Mouse (Mus musculus) midbrain, embryonic 14.5 days (tissue): Measurements from ENCODE around the gene Clip2. TPM values are rescaled to one million over a fixed set of nuclear protein-coding genes. Genes with fewer than 3 reads are reported as not detected.

ENCODE experiments used
- ATAC-seq: fragments of 200-750 bp; cut with Nextera tagmentation; 2 replicates; pipeline ENCODE4 v1.8.0; 2017; ENCODE audit warnings: moderate number of reproducible peaks, moderate library complexity; ENCODE audit not compliant: low FRiP score, low TSS enrichment
- DNase-seq: peaks from one replicate; pipeline ENCODE4 v3.0.0-alpha.2; 2015
- H3K27ac ChIP-seq: fragments of 300-500 bp; sonication (generic); replicated peaks from 2 replicates; pipeline ENCODE4 v1.5.1; 2014; ENCODE audit warnings: mild to moderate bottlenecking, low read depth, low read length, moderate library complexity
- H3K27me3 ChIP-seq: fragments of 300-500 bp; sonication (generic); 2 replicates; pipeline ENCODE4 v1.6.1; 2014; ENCODE audit warnings: low read length, control low read depth, mixed read lengths; ENCODE audit not compliant: control insufficient read depth, insufficient read depth
- H3K36me3 ChIP-seq: fragments of 300-500 bp; sonication (generic); 2 replicates; pipeline ENCODE4 v1.6.1; 2014; ENCODE audit warnings: low read length, control low read depth; ENCODE audit not compliant: control insufficient read depth, insufficient read depth
- H3K4me1 ChIP-seq: fragments of 300-500 bp; sonication (generic); 2 replicates; pipeline ENCODE4 v1.6.1; 2014; ENCODE audit warnings: mild to moderate bottlenecking, antibody characterized with exemption, low read length, control low read depth; ENCODE audit not compliant: control insufficient read depth, insufficient read depth
- H3K4me2 ChIP-seq: fragments of 300-500 bp; sonication (generic); 2 replicates; pipeline ENCODE4 v1.6.1; 2014; ENCODE audit warnings: mild to moderate bottlenecking, low read length, moderate library complexity
- H3K4me3 ChIP-seq: fragments of 300-500 bp; sonication (generic); replicated peaks from 2 replicates; pipeline ENCODE4 v1.5.1; 2014; ENCODE audit warnings: low read depth, low read length
- H3K9ac ChIP-seq: fragments of 300-500 bp; sonication (generic); replicated peaks from 2 replicates; pipeline ENCODE4 v1.6.1; 2014; ENCODE audit warnings: mild to moderate bottlenecking, low read length, moderate library complexity
- H3K9me3 ChIP-seq: fragments of 300-500 bp; sonication (generic); 2 replicates; pipeline ENCODE4 v1.6.1; 2016; ENCODE audit warnings: low read length, control low read depth, mixed read lengths; ENCODE audit not compliant: control insufficient read depth
- WGBS: fragments of 180-500 bp; shearing (Covaris S2); extraction: QIAGEN DNeasy Blood & Tissue Kit; methylation state at CpG from one replicate; pipeline ENCODE4 v1.1.7; 2014; 5-methylcytosine and 5-hydroxymethylcytosine counted together
- polyA plus RNA-seq: library from polyadenylated mRNA; unstranded; fragments of >200 nt; fragmentation: Nextera tagmentation; extraction: Ambion mirVana; gene quantifications from 2 replicates; pipeline ENCODE4 v1.2.1, GENCODE M21; 2014

The Clip2 gene
- polyA plus RNA-seq, 1 experiment from 2014 or later = 18.2 TPM

GRCm38 (mm10) chr5:134541640-134542039, 10.6 kb downstream of the Clip2 start:
- H3K9me3 ChIP-seq = no peaks in the 10 kb centered on the region
- 0 out of 2 replicates have a peak, but pooled peaks cover 6% of the 10 kb centered on the region for H3K4me1 ChIP-seq

DNA sequence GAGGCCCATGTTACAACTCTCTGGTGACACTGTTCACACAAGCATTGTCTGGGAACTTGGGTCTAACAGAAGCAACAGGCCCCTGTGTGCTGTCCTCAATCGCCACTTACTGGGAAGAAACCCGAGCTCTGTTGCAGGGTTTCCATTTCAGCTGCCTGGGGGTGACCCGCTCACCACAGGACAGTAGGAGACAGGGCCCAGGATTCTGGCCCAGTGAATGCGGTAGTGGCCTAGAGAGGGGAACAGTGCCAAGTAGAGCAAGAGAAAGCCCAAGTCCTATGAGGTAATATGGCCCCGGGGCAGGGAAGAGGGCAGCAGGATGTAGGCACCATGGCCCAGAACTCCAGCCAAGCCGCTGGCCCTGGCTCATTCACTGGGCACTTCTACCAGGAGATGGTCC, 11.4 kb downstream of the Clip2 start:
- Histone ChIP-seq H3K27ac (no peak overlapping the region), H3K27me3 (no peaks in the 10 kb centered on the region), H3K9ac (no peak overlapping the region), H3K9me3 (no peaks in the 10 kb centered on the region), H3K4me1 (0 out of 2 replicates have a peak, but pooled peaks cover 6% of the 10 kb centered on the region), H3K4me2 (no peak overlapping the region), H3K4me3 (no peak overlapping the region), H3K36me3 (peaks cover 18% of the 10 kb centered on the region; the same call in 1 of the 2 replicates)
- WGBS = 89% methylated on average over 6 of the region's 6 CpGs
- DNase-seq (no peak), ATAC-seq (no peak)

More at GRCm38 (mm10) chr5:134541640-134542039, 10.6 kb downstream of the Clip2 start:
- ATAC-seq = no peak
- Histone ChIP-seq H3K9ac (no peak overlapping the region), H3K4me2 (no peak overlapping the region), H3K27ac (no peak overlapping the region), H3K36me3 (peaks cover 18% of the 10 kb centered on the region; the same call in 1 of the 2 replicates), H3K4me3 (no peak overlapping the region), H3K27me3 (no peaks in the 10 kb centered on the region)
- WGBS = 29% methylated on average over 7 of the region's 7 CpGs
- DNase-seq = no peak

GRCm38 (mm10) chr5:134539891-134540290, 12.3 kb downstream of the Clip2 start:
- 12% methylated on average over 3 of the region's 3 CpGs for WGBS
- no peak overlapping the region for H3K4me3 ChIP-seq
- DNase-seq (peak; percentile 57), ATAC-seq (peak; percentile 50; the same call in 1 of the 2 replicates)
- H3K9ac ChIP-seq = no peak overlapping the region
- H3K36me3 ChIP-seq = peaks cover 26% of the 10 kb centered on the region
- no peak overlapping the region for H3K4me2 ChIP-seq
- 0 out of 2 replicates have a peak, but pooled peaks cover 6% of the 10 kb centered on the region for H3K4me1 ChIP-seq
- no peaks in the 10 kb centered on the region for H3K27me3 ChIP-seq
- H3K9me3 ChIP-seq = no peaks in the 10 kb centered on the region
- H3K27ac ChIP-seq = peak overlapping the region; percentile 45; the same call in 1 of the 2 replicates

DNA sequence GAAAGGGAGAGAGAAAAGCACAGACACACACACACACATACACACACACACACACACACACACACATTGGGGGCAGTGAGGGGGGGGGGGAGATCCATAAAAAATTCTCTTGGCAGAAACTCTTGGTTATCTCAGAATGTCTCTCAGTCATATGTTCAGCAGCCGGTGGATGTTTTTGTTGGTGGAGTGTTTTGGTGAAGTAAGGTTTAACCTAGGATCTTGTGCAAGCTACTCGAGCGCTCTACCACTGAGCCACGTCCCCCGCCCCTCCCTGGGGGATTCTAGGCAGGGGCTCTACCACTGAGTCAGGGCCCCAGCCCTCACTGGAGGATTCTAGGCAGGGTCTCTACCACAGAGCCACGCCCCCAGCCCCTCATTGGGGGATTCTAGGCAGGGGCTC, 16.2 kb downstream of the Clip2 start:
- no peak overlapping the region for H3K4me2 ChIP-seq
- no peak overlapping the region for H3K27ac ChIP-seq
- ATAC-seq (no peak), DNase-seq (no peak)
- H3K4me1 ChIP-seq = 0 out of 2 replicates have a peak, but pooled peaks cover 3% of the 10 kb centered on the region
- no peaks in the 10 kb centered on the region for H3K9me3 ChIP-seq
- H3K4me3 ChIP-seq = no peak overlapping the region
- peaks cover 56% of the 10 kb centered on the region for H3K36me3 ChIP-seq
- no peaks in the 10 kb centered on the region for H3K27me3 ChIP-seq
- 92% methylated on average over 6 of the region's 6 CpGs for WGBS
- no peak overlapping the region for H3K9ac ChIP-seq

GRCm38 (mm10) chr5:134532417-134532816, 19.8 kb downstream of the Clip2 start:
- Histone ChIP-seq H3K4me2 (no peak overlapping the region), H3K4me1 (peaks cover 3% of the 10 kb centered on the region; the same call in 1 of the 2 replicates), H3K9me3 (no peaks in the 10 kb centered on the region), H3K9ac (no peak overlapping the region), H3K4me3 (no peak overlapping the region), H3K27me3 (no peaks in the 10 kb centered on the region), H3K36me3 (peaks cover 57% of the 10 kb centered on the region), H3K27ac (no peak overlapping the region)
- ATAC-seq (no peak), DNase-seq (no peak)
- 100% methylated on average over 6 of the region's 6 CpGs for WGBS

DNA sequence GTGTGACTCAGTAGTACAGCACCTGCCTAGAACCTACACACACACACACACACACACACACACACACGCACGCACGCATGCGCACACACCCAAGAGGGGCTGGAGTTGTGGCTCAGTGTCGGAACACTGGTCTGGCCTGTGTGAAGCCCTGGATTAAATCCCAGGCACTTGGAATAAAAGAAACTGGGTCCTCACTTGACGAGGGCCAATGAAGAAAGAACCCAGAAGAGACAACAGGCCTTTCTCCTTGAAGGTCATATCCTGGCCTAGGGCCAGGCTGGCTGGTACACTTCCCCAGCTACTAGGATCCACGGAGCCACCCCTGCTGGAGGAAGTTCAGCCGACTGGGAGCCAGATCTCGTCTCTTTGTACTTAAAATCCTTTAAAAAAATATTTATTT, 20.6 kb downstream of the Clip2 start:
- H3K27me3 ChIP-seq = no peaks in the 10 kb centered on the region
- DNase-seq (peak; percentile 43), ATAC-seq (no peak)
- no peaks in the 10 kb centered on the region for H3K9me3 ChIP-seq
- H3K9ac ChIP-seq = no peak overlapping the region
- no peak overlapping the region for H3K4me2 ChIP-seq
- H3K27ac ChIP-seq = no peak overlapping the region
- H3K4me3 ChIP-seq = no peak overlapping the region
- peaks cover 3% of the 10 kb centered on the region; the same call in 1 of the 2 replicates for H3K4me1 ChIP-seq
- H3K36me3 ChIP-seq = peaks cover 61% of the 10 kb centered on the region
- 89% methylated on average over 9 of the region's 9 CpGs for WGBS

DNA sequence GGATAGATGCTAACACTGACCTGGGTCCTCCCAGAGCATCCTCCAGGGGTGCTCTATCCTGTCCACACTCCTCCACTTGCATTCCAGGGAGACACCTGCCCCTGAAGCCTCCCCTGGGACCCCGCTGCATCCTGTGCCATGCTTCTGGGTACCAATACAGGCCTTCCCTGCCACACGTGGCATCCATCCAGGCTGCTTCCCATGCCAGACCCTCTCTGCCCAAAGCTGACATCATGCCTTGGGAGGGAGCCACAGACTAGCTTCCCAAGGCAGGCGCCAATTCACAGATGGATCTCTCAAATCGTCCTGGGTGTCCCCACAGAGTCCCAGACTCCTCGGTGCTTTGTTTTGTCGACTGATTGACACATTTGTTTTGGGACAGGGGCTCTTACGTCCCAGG, 21.4 kb downstream of the Clip2 start:
- peaks cover 61% of the 10 kb centered on the region for H3K36me3 ChIP-seq
- H3K27ac ChIP-seq = no peak overlapping the region
- DNase-seq (peak; percentile 71), ATAC-seq (no peak)
- H3K9ac ChIP-seq = no peak overlapping the region
- H3K4me1 ChIP-seq = peaks cover 3% of the 10 kb centered on the region; the same call in 1 of the 2 replicates
- H3K4me2 ChIP-seq = no peak overlapping the region
- no peaks in the 10 kb centered on the region for H3K9me3 ChIP-seq
- H3K27me3 ChIP-seq = no peaks in the 10 kb centered on the region
- WGBS = 64% methylated on average over 7 of the region's 7 CpGs
- H3K4me3 ChIP-seq = no peak overlapping the region

- Histone ChIP-seq H3K4me3 (no peak overlapping the region), H3K27me3 (no peaks in the 10 kb centered on the region), H3K4me2 (no peak overlapping the region), H3K36me3 (peaks cover 49% of the 10 kb centered on the region), H3K9me3 (no peaks in the 10 kb centered on the region), H3K27ac (no peak overlapping the region), H3K4me1 (peaks cover 3% of the 10 kb centered on the region; the same call in 1 of the 2 replicates), H3K9ac (no peak overlapping the region)
- ATAC-seq (no peak), DNase-seq (no peak)
- 32% methylated on average over 9 of the region's 9 CpGs for WGBS
Observed at GRCm38 (mm10) chr5:134528488-134528887, 23.7 kb downstream of the Clip2 start.

DNA sequence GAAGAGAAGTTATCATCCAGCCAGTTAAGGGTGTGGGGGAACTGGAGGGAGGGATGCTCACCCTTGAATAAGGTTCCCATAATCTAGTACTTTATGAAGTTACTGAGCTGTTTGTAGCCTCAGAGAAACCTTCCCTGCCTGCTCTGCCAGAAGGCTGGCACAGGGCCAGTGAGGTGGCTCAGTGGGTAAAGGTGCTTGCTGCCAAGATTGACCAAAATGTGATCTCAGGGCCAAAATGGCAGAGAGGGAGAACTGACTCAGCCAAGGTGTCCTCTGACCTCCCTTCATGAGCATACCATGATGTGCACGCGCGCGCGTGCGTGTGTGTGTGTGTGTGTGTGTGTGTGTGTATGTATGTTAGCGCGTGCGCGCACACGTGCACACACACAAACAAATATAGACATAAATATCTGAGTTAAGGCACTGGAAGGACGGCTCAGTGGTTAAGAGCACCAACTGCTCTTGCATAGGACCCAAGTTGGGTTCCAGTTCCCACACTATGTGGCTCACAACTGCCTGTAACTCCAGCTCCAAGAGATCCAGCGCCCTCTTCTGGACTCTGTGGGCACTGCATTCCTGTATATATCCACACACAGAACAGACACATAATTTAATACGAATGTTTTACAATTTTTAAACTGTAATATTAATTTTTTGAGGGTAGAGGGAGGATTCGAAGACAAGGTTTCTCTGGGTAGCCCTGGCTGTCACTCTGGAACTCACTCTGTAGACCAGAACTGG, 26.1 kb downstream of the Clip2 start:
- Histone ChIP-seq H3K4me2 (no peak overlapping the region), H3K9ac (no peak overlapping the region), H3K27ac (no peak overlapping the region), H3K4me3 (no peak overlapping the region), H3K9me3 (no peaks in the 10 kb centered on the region), H3K4me1 (peaks cover 3% of the 10 kb centered on the region; the same call in 1 of the 2 replicates), H3K36me3 (peaks cover 50% of the 10 kb centered on the region), H3K27me3 (no peaks in the 10 kb centered on the region)
- DNase-seq = no peak
- no peak for ATAC-seq
- WGBS = 94% methylated on average over 15 of the region's 15 CpGs
